Mouse (Mus musculus): ENCODE measurements around the gene Nek1. TPM values are rescaled to one million over a fixed set of nuclear protein-coding genes. Genes with fewer than 3 reads are reported as not detected.
"Not testable (repeated sequence)": the region's sequence is repeated elsewhere in the genome, so short reads cannot be mapped to it uniquely, and the experiment has no call there.

Nek1 gene
- polyA plus RNA-seq, 1 experiment = 2.9 TPM

DNA sequence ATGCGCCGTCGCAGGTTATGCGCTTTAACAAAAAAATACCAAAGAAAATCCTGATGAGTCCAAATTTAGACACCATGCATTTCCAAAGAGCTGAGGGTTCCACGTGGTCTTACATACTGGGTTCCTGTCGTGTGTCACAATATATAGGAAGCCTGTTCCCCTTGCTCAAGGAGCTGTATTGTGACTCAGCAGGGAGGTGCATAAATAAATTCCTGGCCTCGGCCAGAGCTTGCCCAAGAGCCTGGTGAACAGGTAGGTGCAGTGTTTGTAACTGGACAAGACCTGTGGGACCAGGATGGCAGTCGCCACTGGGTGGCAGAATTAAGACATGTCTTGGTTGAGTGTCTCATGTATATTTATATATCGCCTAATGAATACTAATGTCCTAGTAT lies 9.3 kb upstream of the Nek1 start:
- H3K27me3 ChIP-seq (replicated peaks; ENCODE audit: control insufficient read depth, insufficient read depth, low read length) = no peaks in the 10 kb centered on the region
- H3K4me1 ChIP-seq (ENCODE audit: control insufficient read depth, insufficient read depth, low read length) = peaks cover 9% of the 10 kb centered on the region; the same call in 1 of the 2 replicates
- peak overlapping the region; percentile 60 for H3K4me3 ChIP-seq (ENCODE audit: insufficient read depth, low read depth, low read length)
- H3K27ac ChIP-seq (ENCODE audit: insufficient read depth, low read depth, low read length) = peak overlapping the region; percentile 52
- H3K36me3 ChIP-seq (ENCODE audit: control insufficient read depth, insufficient read depth, low read length) = no peaks in the 10 kb centered on the region
- 5% methylated on average over 9 of the region's 9 CpGs for WGBS
- DNase-seq = peak; percentile 88
- TF ChIP-seq CTCF (conservative IDR thresholded peaks at IDR 0.05; ENCODE audit: insufficient read depth, insufficient read length, low read depth, low read length) = peak; percentile 71
- TF ChIP-seq POLR2A (IDR thresholded peaks at IDR 0.05; ENCODE audit: low read depth, low read length) = no peak

DNA sequence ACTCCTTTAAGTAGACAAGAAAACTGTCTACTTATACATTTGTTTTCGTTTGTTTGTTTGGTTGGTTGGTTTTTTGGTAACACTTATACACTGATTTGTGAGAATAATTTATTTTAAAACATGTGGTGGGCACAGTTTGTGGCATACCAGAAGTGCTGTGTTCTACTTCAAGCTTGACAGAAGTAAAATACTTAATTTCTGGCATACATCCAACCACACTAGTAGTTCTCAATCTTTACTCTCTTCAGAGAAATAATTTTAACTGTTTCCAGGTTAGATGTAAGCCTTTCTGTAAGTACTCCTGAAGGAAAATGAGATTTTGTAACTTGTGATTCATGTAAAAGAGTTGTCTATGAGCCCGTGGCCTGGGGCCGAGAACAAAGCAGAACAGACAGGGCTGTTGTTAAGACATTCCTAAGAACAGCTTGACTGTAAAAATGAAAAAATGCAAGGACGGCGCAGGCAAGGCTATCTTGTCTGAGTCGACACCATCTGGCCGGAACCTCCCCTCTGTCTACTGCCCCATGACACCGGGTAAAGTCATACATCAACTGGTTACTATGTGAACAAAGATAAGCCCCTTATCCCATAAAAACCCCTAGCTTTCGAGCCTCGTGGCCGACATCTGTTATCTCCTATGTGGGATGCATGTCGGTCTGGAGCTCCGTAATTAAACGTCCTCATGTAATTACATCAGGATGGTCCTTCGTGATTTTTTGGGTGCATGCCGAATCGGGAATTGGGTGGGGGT lies 8.6 kb upstream of the Nek1 start:
- H3K27me3 ChIP-seq (replicated peaks; ENCODE audit: control insufficient read depth, insufficient read depth, low read length); DNase-seq; H3K4me1 ChIP-seq (ENCODE audit: control insufficient read depth, insufficient read depth, low read length); H3K36me3 ChIP-seq (ENCODE audit: control insufficient read depth, insufficient read depth, low read length); H3K27ac ChIP-seq (ENCODE audit: insufficient read depth, low read depth, low read length); H3K4me3 ChIP-seq (ENCODE audit: insufficient read depth, low read depth, low read length): not testable (repeated sequence)
- 89% methylated on average over 17 of the region's 17 CpGs for WGBS

DNA sequence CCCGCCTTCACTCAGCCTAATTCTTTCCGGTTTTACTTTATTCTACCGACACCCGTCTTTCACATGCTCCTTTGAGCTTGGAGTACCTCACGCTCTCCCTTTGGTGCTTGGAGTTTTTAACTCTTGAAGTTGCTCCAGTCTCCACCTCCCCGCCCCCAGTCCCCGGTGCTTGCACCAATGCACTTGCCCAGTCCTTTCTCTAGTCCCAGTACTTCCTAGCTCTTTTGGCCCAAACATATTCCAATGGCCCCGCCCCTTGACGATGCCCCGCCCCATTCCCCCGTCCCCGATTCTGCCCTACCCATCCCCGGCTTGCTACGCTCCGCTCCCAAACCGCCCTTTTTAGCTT lies 460 bp upstream of the Nek1 start:
- peak; percentile 89 for DNase-seq
- 2% methylated on average over 16 of the region's 16 CpGs for WGBS
- H3K27ac ChIP-seq (ENCODE audit: insufficient read depth, low read depth, low read length) = peak overlapping the region; percentile 73
- no peaks in the 10 kb centered on the region for H3K27me3 ChIP-seq (replicated peaks; ENCODE audit: control insufficient read depth, insufficient read depth, low read length)
- TF ChIP-seq CTCF (conservative IDR thresholded peaks at IDR 0.05; ENCODE audit: insufficient read depth, insufficient read length, low read depth, low read length) (no peak), POLR2A (IDR thresholded peaks at IDR 0.05; ENCODE audit: low read depth, low read length) (no peak)
- H3K4me3 ChIP-seq (ENCODE audit: insufficient read depth, low read depth, low read length) = peak overlapping the region; percentile 96
- peaks cover 2% of the 10 kb centered on the region; the same call in 1 of the 2 replicates for H3K4me1 ChIP-seq (ENCODE audit: control insufficient read depth, insufficient read depth, low read length)
- no peaks in the 10 kb centered on the region for H3K36me3 ChIP-seq (ENCODE audit: control insufficient read depth, insufficient read depth, low read length)

DNA sequence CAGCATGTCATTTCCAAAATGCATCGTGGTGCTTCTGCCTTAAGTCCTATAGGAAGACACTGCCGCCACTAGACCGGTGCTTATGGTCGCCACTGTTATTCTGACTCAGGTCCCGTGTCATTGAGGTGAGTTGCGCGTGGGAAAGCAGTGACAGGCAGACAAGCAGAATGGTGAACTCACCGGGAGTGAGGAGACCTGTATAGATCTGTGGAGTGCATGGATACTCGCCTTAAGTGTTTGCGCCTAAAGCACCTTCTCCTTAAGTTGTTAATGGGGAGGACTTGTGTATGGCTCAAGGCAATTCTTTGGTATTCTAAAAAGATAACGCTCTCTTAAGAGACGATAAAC lies 618 bp downstream of the Nek1 start:
- WGBS = 2% methylated on average over 12 of the region's 12 CpGs
- Histone ChIP-seq H3K27me3 (replicated peaks; ENCODE audit: control insufficient read depth, insufficient read depth, low read length) (no peaks in the 10 kb centered on the region), H3K4me1 (ENCODE audit: control insufficient read depth, insufficient read depth, low read length) (peaks cover 2% of the 10 kb centered on the region; the same call in 1 of the 2 replicates), H3K36me3 (ENCODE audit: control insufficient read depth, insufficient read depth, low read length) (no peaks in the 10 kb centered on the region), H3K27ac (ENCODE audit: insufficient read depth, low read depth, low read length) (peak overlapping the region; percentile 91; the same call in 1 of the 2 replicates), H3K4me3 (ENCODE audit: insufficient read depth, low read depth, low read length) (peak overlapping the region; percentile 98)
- TF ChIP-seq CTCF (conservative IDR thresholded peaks at IDR 0.05; ENCODE audit: insufficient read depth, insufficient read length, low read depth, low read length) = no peak
- TF ChIP-seq POLR2A (IDR thresholded peaks at IDR 0.05; ENCODE audit: low read depth, low read length) = no peak
- no peak for DNase-seq

DNA sequence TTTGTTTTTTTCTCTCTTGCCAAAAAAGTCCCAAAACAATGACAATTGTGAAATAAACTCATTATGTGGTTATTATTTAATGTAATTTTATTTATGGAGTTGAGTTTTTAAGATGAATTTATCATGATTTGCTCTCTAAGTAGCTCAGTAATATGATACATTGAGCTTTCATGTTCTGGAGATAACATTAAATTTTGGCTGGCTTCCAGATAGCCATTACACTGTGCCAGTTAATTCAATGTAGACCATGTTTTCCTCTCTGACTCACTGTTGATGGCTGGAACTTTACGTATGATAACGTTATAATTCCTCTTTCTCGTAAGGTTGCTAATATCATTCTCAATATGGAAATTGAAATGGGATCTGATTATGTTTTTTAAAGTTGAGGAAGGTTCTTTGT lies 3.5 kb downstream of the Nek1 start:
- H3K27ac ChIP-seq (ENCODE audit: insufficient read depth, low read depth, low read length) = no peak overlapping the region
- TF ChIP-seq POLR2A (IDR thresholded peaks at IDR 0.05; ENCODE audit: low read depth, low read length) (no peak), CTCF (conservative IDR thresholded peaks at IDR 0.05; ENCODE audit: insufficient read depth, insufficient read length, low read depth, low read length) (no peak)
- H3K36me3 ChIP-seq (ENCODE audit: control insufficient read depth, insufficient read depth, low read length) = no peaks in the 10 kb centered on the region
- no peak overlapping the region for H3K4me3 ChIP-seq (ENCODE audit: insufficient read depth, low read depth, low read length)
- 80% methylated on average over 3 of the region's 3 CpGs for WGBS
- no peaks in the 10 kb centered on the region for H3K27me3 ChIP-seq (replicated peaks; ENCODE audit: control insufficient read depth, insufficient read depth, low read length)
- peaks cover 2% of the 10 kb centered on the region; the same call in 1 of the 2 replicates for H3K4me1 ChIP-seq (ENCODE audit: control insufficient read depth, insufficient read depth, low read length)
- DNase-seq = no peak

DNA sequence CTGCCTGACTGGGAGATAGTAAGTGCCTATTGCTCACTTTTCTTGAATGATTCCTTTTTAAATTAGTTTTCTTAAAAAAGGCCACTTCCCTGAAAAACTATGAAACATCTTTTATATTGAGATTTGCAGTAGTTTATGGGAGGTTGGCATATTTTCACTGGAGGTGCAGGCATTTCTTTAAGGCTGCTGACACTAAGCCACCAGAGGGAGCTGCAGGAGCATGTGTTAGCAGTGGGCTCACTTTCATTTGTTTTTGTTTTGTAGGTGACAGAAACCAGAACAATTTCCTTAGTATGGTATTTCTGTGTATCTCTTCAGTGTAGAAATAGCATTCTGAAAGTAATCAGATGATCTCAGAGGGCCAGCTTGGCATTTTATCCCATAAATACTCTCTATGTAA lies 49.0 kb downstream of the Nek1 start:
- TF ChIP-seq CTCF (conservative IDR thresholded peaks at IDR 0.05; ENCODE audit: insufficient read depth, insufficient read length, low read depth, low read length) (peak; percentile 68), POLR2A (IDR thresholded peaks at IDR 0.05; ENCODE audit: low read depth, low read length) (no peak)
- Histone ChIP-seq H3K27me3 (replicated peaks; ENCODE audit: control insufficient read depth, insufficient read depth, low read length) (no peaks in the 10 kb centered on the region), H3K36me3 (ENCODE audit: control insufficient read depth, insufficient read depth, low read length) (no peaks in the 10 kb centered on the region), H3K4me1 (ENCODE audit: control insufficient read depth, insufficient read depth, low read length) (no peaks in the 10 kb centered on the region), H3K4me3 (ENCODE audit: insufficient read depth, low read depth, low read length) (no peak overlapping the region), H3K27ac (ENCODE audit: insufficient read depth, low read depth, low read length) (no peak overlapping the region)
- DNase-seq = peak; percentile 61

DNA sequence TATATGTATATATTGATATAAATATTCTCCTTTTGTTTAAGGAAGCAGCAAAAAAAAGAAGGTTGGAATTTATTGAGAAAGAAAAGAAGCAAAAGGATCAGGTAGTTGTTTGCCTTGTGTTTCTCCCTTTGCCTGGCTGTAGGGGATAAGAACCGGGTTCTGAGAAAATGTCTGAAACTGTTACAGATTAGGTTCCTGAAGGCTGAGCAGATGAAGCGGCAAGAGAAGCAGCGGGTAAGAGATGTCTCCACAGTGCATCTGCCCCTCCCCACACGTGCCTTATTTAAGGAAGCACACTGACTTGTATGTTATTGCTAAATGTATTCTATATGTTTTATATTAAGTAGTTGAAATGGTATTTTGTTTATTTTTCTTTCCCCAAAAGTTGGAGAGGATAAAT lies 50.9 kb downstream of the Nek1 start:
- DNase-seq = no peak
- TF ChIP-seq POLR2A (IDR thresholded peaks at IDR 0.05; ENCODE audit: low read depth, low read length) (no peak), CTCF (conservative IDR thresholded peaks at IDR 0.05; ENCODE audit: insufficient read depth, insufficient read length, low read depth, low read length) (no peak)
- no peaks in the 10 kb centered on the region for H3K27me3 ChIP-seq (replicated peaks; ENCODE audit: control insufficient read depth, insufficient read depth, low read length)
- no peak overlapping the region for H3K27ac ChIP-seq (ENCODE audit: insufficient read depth, low read depth, low read length)
- H3K4me3 ChIP-seq (ENCODE audit: insufficient read depth, low read depth, low read length) = no peak overlapping the region
- 85% methylated on average over 4 of the region's 4 CpGs for WGBS
- H3K36me3 ChIP-seq (ENCODE audit: control insufficient read depth, insufficient read depth, low read length) = no peaks in the 10 kb centered on the region
- no peaks in the 10 kb centered on the region for H3K4me1 ChIP-seq (ENCODE audit: control insufficient read depth, insufficient read depth, low read length)
